Mouse (Mus musculus): ENCODE measurements at regions not wholly inside any gene's neighbourhood (a gene's known extent, or its start where the extent isn't known, plus 50 kb on each side); places are given as distances from the start of the nearest gene placed in this dataset.

DNA sequence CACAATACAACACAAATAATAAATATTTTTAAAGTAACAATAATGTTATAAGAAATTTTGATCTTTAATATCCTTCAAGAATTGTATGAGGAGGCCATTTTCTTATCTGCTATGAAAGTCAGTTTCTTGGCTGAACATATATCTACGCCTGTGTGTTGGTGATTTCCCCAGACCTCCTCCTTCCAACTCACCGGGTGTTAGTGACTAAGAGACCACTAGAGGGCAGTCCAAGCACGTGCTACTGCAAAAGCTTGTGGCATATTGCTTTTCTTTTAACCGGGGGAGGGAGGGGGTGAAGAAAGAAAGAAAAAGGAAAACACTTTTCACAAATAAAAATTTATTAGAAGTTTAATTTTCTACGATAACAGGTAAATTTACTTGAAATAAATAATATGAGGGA is 333.3 kb downstream of the Trim52 start:
- TF ChIP-seq CTCF (IDR thresholded peaks at IDR 0.05; ENCODE audit: control insufficient read depth, insufficient read depth, insufficient read length) = peak; percentile 17
- TF ChIP-seq MYOG (IDR thresholded peaks at IDR 0.05; ENCODE audit: control insufficient read depth, extremely low read depth, insufficient read length) = no peak
- TF ChIP-seq MYOD1 (IDR thresholded peaks at IDR 0.05; ENCODE audit: control insufficient read depth, insufficient read length, low read depth) = no peak
